Mouse (Mus musculus): Measurements from ENCODE around the gene Nat8f2.
"Not testable (repeated sequence)": the region's sequence is repeated elsewhere in the genome, so short reads cannot be mapped to it uniquely, and the experiment has no call there.

Nat8f2 gene

DNA sequence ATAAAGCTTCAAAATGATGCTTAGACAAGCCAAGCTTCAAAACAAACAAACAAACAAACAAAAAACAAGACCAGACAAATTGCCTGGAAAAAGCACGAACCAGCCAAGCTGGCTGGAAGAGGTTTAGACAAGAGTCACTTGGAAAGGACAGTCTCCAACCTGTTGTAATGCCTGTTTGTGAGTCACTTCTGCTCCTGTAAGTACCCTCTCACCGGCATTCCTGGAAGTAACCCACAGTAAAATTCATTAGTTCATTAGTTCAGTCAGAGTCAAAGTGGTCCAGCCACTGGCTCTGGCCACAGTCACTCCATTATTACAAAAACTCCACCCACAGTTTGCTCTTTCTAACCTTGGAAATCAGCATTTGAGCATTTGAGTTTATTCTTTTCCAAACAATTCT, 5.1 kb downstream of the Nat8f2 start:
- no peak for DNase-seq (ENCODE audit: low spot score in 2 of 2)

- no peak for DNase-seq (ENCODE audit: low spot score in 2 of 2)
These were observed 5.8 kb downstream of the Nat8f2 start for GRCm38 (mm10) chr6:85863136-85863535.

GRCm38 (mm10) chr6:85862565-85862964, 6.4 kb downstream of the Nat8f2 start:
- DNase-seq (ENCODE audit: low spot score in 2 of 2), result no peak

- no peak for DNase-seq (ENCODE audit: low spot score in 2 of 2)
These were observed 7.7 kb downstream of the Nat8f2 start for GRCm38 (mm10) chr6:85861247-85861646.

DNA sequence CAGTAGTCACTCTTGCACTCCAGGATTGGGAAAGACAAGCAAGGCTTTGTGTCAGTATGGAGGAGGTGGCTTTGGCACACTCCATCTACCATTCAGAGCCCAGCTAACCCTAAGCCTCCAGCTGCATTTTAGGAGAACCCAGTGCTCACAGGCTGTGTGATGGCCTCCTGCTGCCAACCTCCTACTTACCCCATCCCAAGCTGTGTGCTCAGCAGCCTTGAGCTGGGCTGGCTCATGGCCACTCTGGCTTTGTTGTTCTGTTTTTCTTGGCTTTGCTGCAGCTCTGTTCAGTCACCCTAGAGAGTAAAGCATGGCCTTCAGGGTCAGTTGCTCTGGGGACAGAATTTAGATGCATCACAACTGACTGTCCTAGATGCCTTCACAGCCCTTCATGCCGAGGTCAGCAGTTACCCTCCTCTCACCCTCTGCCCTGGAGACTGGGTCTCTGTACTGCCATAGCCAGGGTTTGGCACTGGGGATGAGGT, 12.7 kb downstream of the Nat8f2 start:
- DNase-seq (ENCODE audit: low spot score in 2 of 2), result peak; percentile 31 to 41

DNA sequence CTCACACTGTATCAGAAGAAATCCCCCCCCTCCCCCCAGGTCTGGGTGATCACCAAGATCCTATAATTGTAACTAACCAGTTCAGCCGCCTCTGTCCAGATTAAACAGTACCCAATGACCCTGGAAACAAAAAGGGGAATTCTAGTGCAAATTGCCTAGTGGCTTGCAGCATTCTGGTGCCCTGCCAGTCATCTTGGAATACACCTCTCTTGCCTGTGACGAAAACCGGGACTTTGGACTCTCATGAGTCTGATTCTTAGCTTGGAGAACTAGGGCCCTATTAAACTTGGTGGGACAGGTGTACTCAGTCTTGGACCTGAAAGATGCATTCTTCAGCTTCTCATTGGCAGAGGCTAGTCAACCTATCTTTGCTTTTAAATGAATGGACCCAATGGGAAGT, 15.5 kb downstream of the Nat8f2 start:
- DNase-seq (ENCODE audit: low spot score in 2 of 2), result no peak

GRCm38 (mm10) chr6:85851062-85851773, 17.7 kb downstream of the Nat8f2 start:
- DNase-seq (ENCODE audit: low spot score in 2 of 2), result no peak

DNA sequence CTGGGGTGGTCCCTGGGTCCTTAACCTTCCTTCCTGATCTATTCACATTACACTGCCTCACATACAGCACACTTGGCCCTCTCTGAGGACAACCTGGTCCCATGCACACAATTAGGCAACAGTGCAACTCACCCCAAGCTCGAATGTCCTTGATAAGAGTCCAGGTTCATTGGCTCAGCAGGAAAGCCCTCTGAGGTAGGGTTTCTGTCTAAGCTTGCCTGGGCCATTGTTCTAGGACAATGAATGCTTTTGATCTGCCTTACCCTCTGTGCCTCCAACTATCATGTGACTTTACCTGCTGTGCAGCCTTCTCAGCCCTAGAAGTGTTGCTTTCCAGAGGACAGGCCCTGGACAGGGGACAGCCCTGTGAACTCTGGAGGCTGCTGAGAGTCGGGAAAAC, 19.7 kb downstream of the Nat8f2 start:
- no peak for DNase-seq (ENCODE audit: low spot score in 2 of 2)

- no peak for DNase-seq (ENCODE audit: low spot score in 2 of 2)
These were observed 20.8 kb downstream of the Nat8f2 start for GRCm38 (mm10) chr6:85848140-85848539.

DNA sequence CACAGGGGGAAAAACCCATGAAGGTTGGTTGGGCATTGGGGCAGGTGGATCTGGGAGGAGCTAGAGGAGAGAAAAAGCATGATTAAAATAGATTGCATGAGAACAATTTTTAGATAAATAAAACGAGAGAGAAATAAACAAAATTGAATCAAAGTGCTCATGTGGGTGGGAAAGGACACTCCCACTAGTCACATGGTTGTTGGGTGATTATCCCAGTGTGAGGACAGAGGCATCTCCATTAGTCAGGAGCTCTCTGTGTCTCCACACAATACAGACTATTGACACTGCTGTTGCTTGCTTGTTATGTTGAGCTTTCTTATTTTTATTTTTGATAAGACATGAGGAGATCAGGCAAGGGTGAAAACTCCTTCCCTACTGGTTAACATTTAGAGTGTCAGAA, 22.0 kb downstream of the Nat8f2 start:
- DNase-seq (ENCODE audit: low spot score in 2 of 2), result no peak

- DNase-seq (ENCODE audit: low spot score in 2 of 2), result not testable (repeated sequence)
These were observed 25.1 kb downstream of the Nat8f2 start for GRCm38 (mm10) chr6:85843677-85844458.

DNA sequence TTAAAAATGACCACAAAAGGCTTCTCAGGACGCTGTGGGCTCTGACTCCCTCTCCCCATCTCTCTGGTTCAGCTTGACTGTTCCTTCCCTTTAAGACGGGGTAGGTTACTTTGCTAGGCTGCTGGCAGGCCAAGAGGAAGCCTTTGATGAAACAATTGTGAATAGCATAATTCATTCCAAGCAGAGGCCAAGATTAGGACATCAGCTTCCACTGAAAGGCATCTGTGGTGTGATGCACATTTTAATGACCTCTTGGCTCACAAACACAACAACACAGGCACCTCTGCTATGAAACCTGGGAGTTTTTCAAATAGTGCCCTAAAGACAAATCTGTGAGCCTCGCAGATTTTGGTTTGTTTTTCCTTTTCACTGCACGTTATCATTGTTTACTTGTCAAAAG, 29.0 kb downstream of the Nat8f2 start:
- DNase-seq (ENCODE audit: low spot score in 2 of 2), result no peak

DNA sequence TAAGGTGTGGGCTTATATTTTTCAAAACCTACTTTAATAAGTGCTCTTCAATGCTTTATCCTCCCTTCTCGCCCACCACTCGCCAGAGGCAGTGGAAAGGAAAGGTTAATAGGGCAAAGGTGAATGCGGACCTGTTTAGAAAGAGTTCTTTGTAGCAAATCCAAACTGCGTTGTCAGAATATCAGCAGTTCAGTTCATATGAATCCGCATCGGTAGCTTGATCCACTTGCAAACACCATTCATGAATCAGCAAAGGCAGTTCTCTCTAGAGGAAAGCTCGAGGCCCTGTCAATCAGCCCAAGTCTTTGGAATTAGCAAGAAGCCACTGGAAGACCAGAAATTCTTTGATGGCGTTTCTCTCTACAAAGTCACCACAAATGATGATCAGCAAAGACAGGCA, 30.3 kb downstream of the Nat8f2 start:
- DNase-seq (ENCODE audit: low spot score in 2 of 2), result no peak

GRCm38 (mm10) chr6:85837307-85837706, 31.7 kb downstream of the Nat8f2 start:
- DNase-seq (ENCODE audit: low spot score in 2 of 2), result peak in 1 of 2 experiments; percentile 9

GRCm38 (mm10) chr6:85836827-85837226, 32.1 kb downstream of the Nat8f2 start:
- DNase-seq (ENCODE audit: low spot score in 2 of 2), result peak; percentile 31 to 36

- not testable (repeated sequence) for DNase-seq (ENCODE audit: low spot score in 2 of 2)
These were observed 32.9 kb downstream of the Nat8f2 start for GRCm38 (mm10) chr6:85836098-85836497.

GRCm38 (mm10) chr6:85835104-85835503, 33.9 kb downstream of the Nat8f2 start:
- not testable (repeated sequence) for DNase-seq (ENCODE audit: low spot score in 2 of 2)

DNA sequence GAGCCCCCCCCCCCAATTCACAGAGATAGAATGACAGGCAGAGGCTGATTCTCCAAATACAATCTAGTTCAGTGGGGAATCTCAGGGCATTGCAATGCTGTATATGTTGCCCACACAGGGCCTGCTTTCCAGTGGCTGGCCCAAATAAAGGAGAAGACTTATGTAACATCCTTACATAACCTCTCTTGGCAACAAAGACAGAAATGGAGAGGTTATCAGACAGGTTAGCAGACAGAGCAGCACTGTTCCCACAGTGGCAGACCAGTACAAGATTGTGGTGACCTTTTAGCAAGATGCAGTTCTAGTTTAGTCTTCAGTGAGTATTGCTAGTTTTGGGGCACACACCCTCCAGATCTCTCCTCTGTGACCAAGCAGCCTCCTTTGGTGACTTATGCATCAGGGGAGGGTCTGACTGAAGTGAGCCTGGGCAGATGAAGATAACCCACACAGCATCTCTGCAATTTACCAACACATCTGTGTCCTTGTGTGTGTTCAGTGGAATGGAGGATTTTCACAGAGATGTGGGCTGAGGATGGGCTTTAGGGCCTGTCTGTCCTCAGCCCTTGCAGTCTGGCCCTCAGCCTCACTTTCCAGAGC, 34.4 kb downstream of the Nat8f2 start:
- not testable (repeated sequence) for DNase-seq (ENCODE audit: low spot score in 2 of 2)

DNA sequence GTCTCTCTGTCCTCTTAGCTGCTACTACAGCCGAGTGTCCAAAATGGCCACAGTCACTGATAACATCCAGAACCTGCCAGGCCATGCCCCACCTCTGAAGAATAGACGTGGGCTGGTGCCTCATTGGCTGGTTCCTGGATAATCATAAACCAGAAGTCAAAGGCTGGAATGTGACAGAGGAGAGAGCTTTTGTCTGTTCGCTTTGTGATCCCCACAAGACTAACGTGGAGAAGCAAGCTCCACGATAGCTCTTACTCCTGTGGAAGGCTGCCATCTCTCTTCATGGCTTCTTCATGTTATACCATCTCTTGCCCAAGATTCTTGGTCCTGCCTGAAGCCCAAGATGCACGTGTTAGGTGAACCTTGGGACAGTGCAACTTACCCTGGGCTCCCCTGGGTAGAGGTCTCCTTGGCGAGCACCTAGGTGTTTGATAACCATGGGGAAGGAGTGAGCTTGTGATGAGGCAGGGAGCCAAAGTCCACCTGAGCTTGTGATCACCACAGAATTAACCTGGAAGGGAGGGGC, 37.1 kb downstream of the Nat8f2 start, which contains the start of gene Nat8:
TSS of gene Nat8 (minus strand) at position 287 of the 526 bp plus-strand sequence.
- DNase-seq (ENCODE audit: low spot score in 2 of 2), result no peak

DNA sequence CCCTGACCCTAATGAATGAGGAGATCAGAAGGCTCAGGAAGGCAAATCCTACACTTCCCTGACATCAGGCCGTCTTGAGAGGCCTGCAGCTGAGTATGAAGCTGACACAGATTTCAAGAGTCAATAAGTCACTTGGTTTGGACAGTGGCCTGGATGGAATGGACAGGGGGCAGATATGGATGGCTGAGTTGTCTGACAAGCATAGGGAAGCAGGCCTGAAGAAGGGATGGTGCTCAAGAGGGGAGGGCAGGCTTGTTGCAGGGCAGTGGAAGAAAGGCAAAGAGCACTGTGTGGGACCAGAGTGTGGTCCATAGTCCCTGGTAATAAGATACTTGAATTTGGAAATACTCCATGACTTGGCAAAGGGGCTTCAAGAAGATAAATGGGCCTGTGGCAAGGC, 39.5 kb downstream of the Nat8f2 start:
- no peak for DNase-seq (ENCODE audit: low spot score in 2 of 2)

GRCm38 (mm10) chr6:85825886-85826285, 43.1 kb downstream of the Nat8f2 start:
- no peak for DNase-seq (ENCODE audit: low spot score in 2 of 2)

- DNase-seq (ENCODE audit: low spot score in 2 of 2), result no peak
These were observed 45.4 kb downstream of the Nat8f2 start for GRCm38 (mm10) chr6:85823382-85824090.

Measured in frontal cortex, postnatal 25 days (tissue).